Mouse (Mus musculus): Measurements from ENCODE around the gene Cep41. TPM values are rescaled to one million over a fixed set of nuclear protein-coding genes. Genes with fewer than 3 reads are reported as not detected.
A peak's percentile ranks its signal among the peaks of the same experiment; 100 is the strongest.

Gene Cep41
- polyA plus RNA-seq, 1 experiment, result 5.5 TPM

GRCm38 (mm10) chr6:30671696-30672095 is 21.9 kb downstream of the Cep41 start:
- TF ChIP-seq MYOG (IDR thresholded peaks at IDR 0.05; ENCODE audit: control insufficient read depth in 1 of 3, insufficient read depth in 1 of 3, insufficient read length in 2 of 3, low read depth in 2 of 3), result no peak
- TF ChIP-seq REST (IDR thresholded peaks at IDR 0.05; ENCODE audit: insufficient read depth, insufficient read length), result no peak
- TF ChIP-seq MAX (IDR thresholded peaks at IDR 0.05; ENCODE audit: low read depth), result no peak
- no peak for TF ChIP-seq CEBPB (IDR thresholded peaks at IDR 0.05; ENCODE audit: insufficient read depth, poor library complexity, severe bottlenecking)
- TF ChIP-seq SRF (IDR thresholded peaks at IDR 0.05; ENCODE audit: control insufficient read depth, insufficient read length, low read depth), result no peak
- no peak for TF ChIP-seq TCF3 (IDR thresholded peaks at IDR 0.05; ENCODE audit: insufficient read length, low read depth)
- TF ChIP-seq TCF12 (IDR thresholded peaks at IDR 0.05; ENCODE audit: insufficient read depth, poor library complexity, severe bottlenecking), result no peak
- TF ChIP-seq MYOD1 (IDR thresholded peaks at IDR 0.05; ENCODE audit: control insufficient read depth in 1 of 3, insufficient read length in 2 of 3, low read depth in 2 of 3), result no peak
- Histone ChIP-seq H3K36me3 (ENCODE audit: control insufficient read depth, insufficient read depth) (no peaks in the 10 kb centered on the region), H3K4me2 (ENCODE audit: low read depth) (no peak overlapping the region), H3K27me3 (ENCODE audit: control insufficient read depth, insufficient read depth, insufficient read length) (no peaks in the 10 kb centered on the region), H3K79me2 (ENCODE audit: control insufficient read depth, insufficient read depth) (no peaks in the 10 kb centered on the region), H3ac (ENCODE audit: control insufficient read depth, insufficient read length) (no peak overlapping the region), H3K4me3 (no peak overlapping the region)

- Histone ChIP-seq H3K36me3 (ENCODE audit: control insufficient read depth, insufficient read depth) (no peaks in the 10 kb centered on the region), H3ac (ENCODE audit: control insufficient read depth, insufficient read length) (no peak overlapping the region), H3K27me3 (ENCODE audit: control insufficient read depth, insufficient read depth, insufficient read length) (no peaks in the 10 kb centered on the region), H3K4me2 (ENCODE audit: low read depth) (peak overlapping the region; percentile 1), H3K4me3 (no peak overlapping the region), H3K79me2 (ENCODE audit: control insufficient read depth, insufficient read depth) (no peaks in the 10 kb centered on the region)
- TF ChIP-seq MYOD1 (IDR thresholded peaks at IDR 0.05; ENCODE audit: control insufficient read depth in 1 of 3, insufficient read length in 2 of 3, low read depth in 2 of 3), result peak; percentile 20 to 59 (median 34)
- TF ChIP-seq E2F4 (IDR thresholded peaks at IDR 0.05; ENCODE audit: insufficient read depth), result no peak
These were observed 26.0 kb downstream of the Cep41 start for GRCm38 (mm10) chr6:30667585-30667984.

GRCm38 (mm10) chr6:30666043-30666442 is 27.5 kb downstream of the Cep41 start:
- no peak overlapping the region for H3K4me3 ChIP-seq
- H3K27me3 ChIP-seq (ENCODE audit: control insufficient read depth, insufficient read depth, insufficient read length), result no peaks in the 10 kb centered on the region
- no peak for TF ChIP-seq POLR2AphosphoS2 (IDR thresholded peaks at IDR 0.05; ENCODE audit: insufficient read length, low read depth)
- no peak for TF ChIP-seq TCF12 (IDR thresholded peaks at IDR 0.05; ENCODE audit: insufficient read depth, poor library complexity, severe bottlenecking)
- TF ChIP-seq MYOD1 (IDR thresholded peaks at IDR 0.05; ENCODE audit: control insufficient read depth in 1 of 3, insufficient read length in 2 of 3, low read depth in 2 of 3), result no peak
- TF ChIP-seq USF1 (IDR thresholded peaks at IDR 0.05; ENCODE audit: low read depth), result no peak
- no peak for TF ChIP-seq SRF (IDR thresholded peaks at IDR 0.05; ENCODE audit: control insufficient read depth, insufficient read length, low read depth)
- TF ChIP-seq REST (IDR thresholded peaks at IDR 0.05; ENCODE audit: insufficient read depth, insufficient read length), result no peak
- H3ac ChIP-seq (ENCODE audit: control insufficient read depth, insufficient read length), result no peak overlapping the region
- H3K4me2 ChIP-seq (ENCODE audit: low read depth), result no peak overlapping the region
- no peaks in the 10 kb centered on the region for H3K36me3 ChIP-seq (ENCODE audit: control insufficient read depth, insufficient read depth)
- H3K79me2 ChIP-seq (ENCODE audit: control insufficient read depth, insufficient read depth), result no peaks in the 10 kb centered on the region

GRCm38 (mm10) chr6:30665296-30665695 is 28.3 kb downstream of the Cep41 start:
- TF ChIP-seq SRF (IDR thresholded peaks at IDR 0.05; ENCODE audit: control insufficient read depth, insufficient read length, low read depth), result no peak
- TF ChIP-seq TCF12 (IDR thresholded peaks at IDR 0.05; ENCODE audit: insufficient read depth, poor library complexity, severe bottlenecking), result no peak
- TF ChIP-seq USF1 (IDR thresholded peaks at IDR 0.05; ENCODE audit: low read depth), result no peak
- no peak for TF ChIP-seq CEBPB (IDR thresholded peaks at IDR 0.05; ENCODE audit: insufficient read depth, poor library complexity, severe bottlenecking)
- no peak for TF ChIP-seq MYOD1 (IDR thresholded peaks at IDR 0.05; ENCODE audit: control insufficient read depth in 1 of 3, insufficient read length in 2 of 3, low read depth in 2 of 3)
- no peak for TF ChIP-seq REST (IDR thresholded peaks at IDR 0.05; ENCODE audit: insufficient read depth, insufficient read length)
- H3K27me3 ChIP-seq (ENCODE audit: control insufficient read depth, insufficient read depth, insufficient read length), result no peaks in the 10 kb centered on the region
- H3ac ChIP-seq (ENCODE audit: control insufficient read depth, insufficient read length), result no peak overlapping the region
- no peak overlapping the region for H3K4me2 ChIP-seq (ENCODE audit: low read depth)
- H3K79me2 ChIP-seq (ENCODE audit: control insufficient read depth, insufficient read depth), result no peaks in the 10 kb centered on the region
- no peak overlapping the region for H3K4me3 ChIP-seq
- no peaks in the 10 kb centered on the region for H3K36me3 ChIP-seq (ENCODE audit: control insufficient read depth, insufficient read depth)

- H3K27me3 ChIP-seq (ENCODE audit: control insufficient read depth, insufficient read depth, insufficient read length), result no peaks in the 10 kb centered on the region
- H3K79me2 ChIP-seq (ENCODE audit: control insufficient read depth, insufficient read depth), result no peaks in the 10 kb centered on the region
- no peak overlapping the region for H3ac ChIP-seq (ENCODE audit: control insufficient read depth, insufficient read length)
- TF ChIP-seq MYOD1 (IDR thresholded peaks at IDR 0.05; ENCODE audit: control insufficient read depth in 1 of 3, insufficient read length in 2 of 3, low read depth in 2 of 3) (no peak), USF1 (IDR thresholded peaks at IDR 0.05; ENCODE audit: low read depth) (no peak), TCF12 (IDR thresholded peaks at IDR 0.05; ENCODE audit: insufficient read depth, poor library complexity, severe bottlenecking) (no peak), MAX (IDR thresholded peaks at IDR 0.05; ENCODE audit: low read depth) (no peak), POLR2A (IDR thresholded peaks at IDR 0.05; ENCODE audit: insufficient read length, low read depth) (no peak), MYOG (IDR thresholded peaks at IDR 0.05; ENCODE audit: control insufficient read depth in 1 of 3, insufficient read depth in 1 of 3, insufficient read length in 2 of 3, low read depth in 2 of 3) (no peak), POLR2AphosphoS2 (IDR thresholded peaks at IDR 0.05; ENCODE audit: insufficient read length, low read depth) (no peak), E2F4 (IDR thresholded peaks at IDR 0.05; ENCODE audit: insufficient read depth) (no peak)
- no peak overlapping the region for H3K4me3 ChIP-seq
- no peaks in the 10 kb centered on the region for H3K36me3 ChIP-seq (ENCODE audit: control insufficient read depth, insufficient read depth)
- no peak overlapping the region for H3K4me2 ChIP-seq (ENCODE audit: low read depth)
These were observed 28.8 kb downstream of the Cep41 start for GRCm38 (mm10) chr6:30664776-30665175.

Measured in myocyte (in vitro differentiated cells).